Mouse (Mus musculus) liver, adult 2 months (tissue): ENCODE measurements around the gene Lipo1. TPM values are rescaled to one million over a fixed set of nuclear protein-coding genes. Genes with fewer than 3 reads are reported as not detected.
"Not testable (repeated sequence)": the region's sequence is repeated elsewhere in the genome, so short reads cannot be mapped to it uniquely, and the experiment has no call there.

Experiments
- DNase-seq: peaks from one replicate; pipeline ENCODE4 v3.0.0-alpha.2; 2011; ENCODE audit warnings: low read depth, low spot score; ENCODE audit errors: extremely low read depth
- H3K27ac ChIP-seq: fragments of 200-500 bp; replicated peaks from 2 replicates; pipeline ENCODE4 v1.5.1; 2012; ENCODE audit warnings: low read depth, mild to moderate bottlenecking, control low read depth, inconsistent platforms, low read length; ENCODE audit not compliant: insufficient read depth
- H3K27me3 ChIP-seq: fragments of 200-500 bp; 2 replicates; pipeline ENCODE4 v1.6.1; 2012; ENCODE audit warnings: mild to moderate bottlenecking, moderate library complexity, low read length, inconsistent platforms; ENCODE audit not compliant: control insufficient read depth, insufficient read depth
- H3K36me3 ChIP-seq: fragments of 200-500 bp; 2 replicates; pipeline ENCODE4 v1.6.1; 2012; ENCODE audit warnings: low read length, inconsistent platforms; ENCODE audit not compliant: control insufficient read depth, insufficient read depth
- H3K4me1 ChIP-seq: fragments of 200-500 bp; 2 replicates; pipeline ENCODE4 v1.6.1; 2011; ENCODE audit warnings: low read length; ENCODE audit not compliant: control insufficient read depth, insufficient read depth
- H3K4me3 ChIP-seq: fragments of 200-500 bp; 2 replicates; pipeline ENCODE4 v1.5.1; 2011; ENCODE audit warnings: low read depth, mild to moderate bottlenecking, control low read depth, low read length, moderate library complexity; ENCODE audit not compliant: insufficient read depth
- H3K79me2 ChIP-seq: fragments of 200-500 bp; 2 replicates; pipeline ENCODE4 v1.6.1; 2012; ENCODE audit warnings: inconsistent platforms, mild to moderate bottlenecking, low read length, moderate library complexity; ENCODE audit not compliant: control insufficient read depth, insufficient read depth
- H3K9ac ChIP-seq: fragments of 200-500 bp; 2 replicates; pipeline ENCODE4 v1.6.1; 2012; ENCODE audit warnings: low read depth, mild to moderate bottlenecking, control low read depth, inconsistent platforms, low read length
- CTCF ChIP-seq: fragments of 200-500 bp; IDR thresholded peaks from 2 replicates; pipeline ENCODE4 v1.5.1; 2011; ENCODE audit warnings: low read depth, low read length, control low read depth
- POLR2A ChIP-seq: fragments of 200-500 bp; IDR thresholded peaks from 2 replicates; pipeline ENCODE4 v1.6.1; 2011; ENCODE audit warnings: low read length, control low read depth; ENCODE audit not compliant: insufficient read depth; ENCODE audit errors: extremely low read depth
- WGBS: fragments of 180-500 bp; shearing (Covaris S2); methylation state at CpG from one replicate; pipeline ENCODE4 v1.1.7; 2018; 5-methylcytosine and 5-hydroxymethylcytosine counted together
- polyA plus RNA-seq: library from polyadenylated mRNA; depleted of rRNA; stranded (reverse); fragments of >200 nt; gene quantifications from 2 replicates; pipeline ENCODE4 v1.2.3, GENCODE M21; 2012; rRNA removed
- total RNA-seq: library from RNA; depleted of rRNA; stranded (reverse); fragments of >200 nt; gene quantifications from 2 replicates; pipeline ENCODE4 v1.2.3, GENCODE M21; 2014; rRNA removed

The Lipo1 gene
- total RNA-seq (not detected in 2 replicates), polyA plus RNA-seq (not detected in 2 replicates)

DNA sequence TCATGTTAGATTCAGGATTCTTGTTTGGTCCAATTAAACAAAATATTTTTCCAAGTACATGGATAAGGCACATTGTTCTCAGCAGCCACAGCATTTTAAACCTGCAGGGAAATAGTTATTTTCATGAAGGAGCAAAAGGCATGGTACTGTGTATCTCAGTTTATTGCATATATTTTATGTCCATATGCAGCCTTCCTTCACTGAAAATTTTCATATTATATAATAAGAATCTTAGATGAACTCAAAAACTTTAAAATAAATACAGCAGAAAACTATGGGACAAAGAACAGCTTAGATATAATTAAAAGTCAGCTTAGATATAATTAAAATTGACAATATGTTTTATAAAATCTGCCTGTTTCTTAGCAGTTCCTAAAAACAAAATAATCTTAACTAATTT, at the start of gene Lipo1:
Gene Lipo1 (minus strand): TSS at position 101 of the 400 bp plus-strand sequence.
- H3K27me3 ChIP-seq, DNase-seq, H3K36me3 ChIP-seq, H3K4me3 ChIP-seq, H3K4me1 ChIP-seq, H3K27ac ChIP-seq, H3K79me2 ChIP-seq, H3K9ac ChIP-seq: not testable (repeated sequence)

DNA sequence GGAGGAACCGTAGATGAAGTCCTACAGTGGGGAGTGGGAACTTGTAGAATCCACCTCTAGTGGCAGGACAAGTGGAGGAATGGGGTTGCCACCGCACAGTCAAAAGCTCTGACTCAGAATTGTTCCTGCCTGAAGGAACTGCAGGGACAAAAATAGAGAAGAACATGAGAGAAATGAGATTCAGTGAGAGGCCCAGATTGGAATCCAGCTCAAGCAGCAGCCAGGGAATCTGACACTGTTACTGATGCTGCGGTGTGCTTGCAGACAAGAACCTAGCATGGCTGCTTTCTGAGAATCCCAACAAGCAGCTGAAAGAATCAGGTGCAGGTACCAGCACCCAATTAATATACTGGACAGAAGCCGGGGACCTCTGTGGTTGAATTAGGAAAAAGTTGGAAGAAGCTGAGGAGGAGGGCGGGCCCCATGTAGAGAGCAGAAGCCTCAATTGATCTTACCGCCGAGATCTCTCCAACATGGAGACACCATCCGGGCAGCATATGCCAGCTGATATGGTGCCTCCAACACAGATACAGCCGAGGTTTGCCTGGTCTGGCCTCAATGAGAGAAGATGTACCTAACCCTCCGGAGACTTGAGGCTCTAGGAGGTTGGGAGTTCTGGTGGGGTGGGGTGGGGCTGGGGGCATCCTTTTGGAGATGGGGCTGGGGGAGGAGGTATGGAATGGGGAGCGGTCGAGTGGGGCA, 532 bp downstream of the Lipo1 start:
- no peak for DNase-seq
- Histone ChIP-seq H3K27ac (no peak overlapping the region), H3K36me3 (no peaks in the 10 kb centered on the region), H3K4me1 (no peaks in the 10 kb centered on the region), H3K79me2 (no peaks in the 10 kb centered on the region), H3K4me3 (no peak overlapping the region), H3K27me3 (no peaks in the 10 kb centered on the region), H3K9ac (no peak overlapping the region)
- TF ChIP-seq CTCF (no peak), POLR2A (no peak)
- 88% methylated on average over 12 of the region's 12 CpGs for WGBS

DNA sequence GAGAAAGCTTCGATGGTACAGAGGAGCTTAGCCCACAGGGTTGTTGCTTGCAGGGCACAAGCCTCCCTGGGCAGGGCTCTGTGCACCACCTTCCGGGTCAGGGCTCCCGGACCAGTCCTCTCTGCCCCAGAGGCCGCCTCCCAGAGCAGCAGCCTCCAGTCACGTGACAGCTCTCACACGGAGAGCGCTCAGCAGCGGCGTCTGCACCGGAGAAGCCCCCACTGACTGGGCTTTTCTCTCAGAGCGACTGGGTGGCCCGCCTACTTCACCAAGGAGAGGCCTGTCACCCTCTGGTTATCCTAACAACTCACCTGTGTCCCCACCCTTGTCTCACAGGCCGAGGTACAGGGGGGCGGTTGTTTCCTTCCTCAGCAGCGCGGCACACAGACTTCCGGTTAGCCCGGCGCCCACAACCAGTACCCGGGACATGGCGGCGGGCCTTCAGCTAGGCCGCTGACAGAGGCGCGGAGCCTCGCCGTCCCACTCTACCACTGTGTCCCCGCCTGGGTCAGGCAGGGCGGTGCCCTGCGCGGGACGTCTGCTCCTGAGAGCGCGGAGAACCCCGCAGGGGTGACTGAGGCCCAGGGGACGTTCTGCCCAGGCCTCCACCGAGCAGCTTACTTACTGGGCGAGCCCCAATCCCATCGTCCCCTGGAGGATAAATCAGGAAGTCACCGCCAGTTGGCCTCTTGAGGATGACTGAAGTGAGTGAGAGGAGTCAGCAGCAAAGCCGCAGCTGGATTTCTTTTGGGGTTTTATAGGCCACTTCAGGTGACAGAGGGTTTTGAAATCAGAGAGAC, 25.8 kb downstream of the Lipo1 start, which contains the start of gene Lipo3:
Gene Lipo3 (minus strand): TSS at position 665 of the 800 bp plus-strand sequence.
- not testable (repeated sequence) for H3K4me3 ChIP-seq, H3K9ac ChIP-seq, H3K27me3 ChIP-seq, H3K36me3 ChIP-seq, H3K79me2 ChIP-seq, DNase-seq, H3K27ac ChIP-seq, H3K4me1 ChIP-seq
- WGBS, result 36% methylated on average over 13 of the region's 41 CpGs

DNA sequence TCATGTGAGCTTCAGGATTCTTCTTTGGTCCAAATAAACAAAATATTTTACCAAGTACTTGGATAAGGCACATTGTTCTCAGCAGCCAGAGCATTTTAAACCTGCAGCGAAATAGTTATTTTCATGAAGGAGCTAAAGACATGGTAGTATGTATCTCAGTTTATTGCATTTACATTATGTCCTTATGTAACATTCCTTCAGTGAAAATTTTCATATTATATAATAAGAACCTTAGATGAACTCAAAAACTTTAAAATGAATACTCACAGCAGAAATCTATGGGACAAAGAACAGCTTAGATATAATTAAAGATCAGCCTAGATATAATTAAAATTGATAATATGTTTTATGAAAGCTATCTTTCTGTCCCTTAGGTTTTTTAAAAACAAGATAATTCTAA, 36.0 kb downstream of the Lipo1 start, which contains the start of gene Lipo2:
Gene Lipo2 (minus strand): TSS at position 101 of the 400 bp plus-strand sequence.
- H3K36me3 ChIP-seq, result not testable (repeated sequence)
- 93% methylated on average over 1 of the region's 1 CpGs for WGBS

More for the DNA sequence above, 36.0 kb downstream of the Lipo1 start, which contains the start of gene Lipo2:
- DNase-seq, H3K9ac ChIP-seq, H3K79me2 ChIP-seq, H3K4me1 ChIP-seq, H3K27ac ChIP-seq, H3K27me3 ChIP-seq, H3K4me3 ChIP-seq: not testable (repeated sequence)

Other genes starting within 250 kb of the Lipo1 start
- gene Gm8978, start 162.2 kb downstream of the Lipo1 start, total RNA-seq, result not detected in 2 replicates
- gene Gm8978, start 162.2 kb downstream of the Lipo1 start, polyA plus RNA-seq, result not detected in 2 replicates
- not detected in 2 replicates for gene Lipo2, start 36.1 kb downstream of the Lipo1 start, total RNA-seq
- not detected in 2 replicates for gene Lipo2, start 36.1 kb downstream of the Lipo1 start, polyA plus RNA-seq
- gene Lipo3, start 25.5 kb downstream of the Lipo1 start, total RNA-seq, result 3.7 and 4.1 TPM in 2 replicates
- 0.81 and 0.85 TPM in 2 replicates for gene Lipo3, start 25.5 kb downstream of the Lipo1 start, polyA plus RNA-seq
- gene Lipf, start 173.7 kb upstream of the Lipo1 start, total RNA-seq, result not detected in 2 replicates
- gene Lipf, start 173.7 kb upstream of the Lipo1 start, polyA plus RNA-seq, result not detected in 2 replicates
- gene Lipk, start 220.8 kb upstream of the Lipo1 start, total RNA-seq, result not detected in 2 replicates
- gene Lipk, start 220.8 kb upstream of the Lipo1 start, polyA plus RNA-seq, result not detected in 2 replicates